Mouse (Mus musculus) MEL (cell line): ENCODE data around the gene Mapkbp1. TPM values are rescaled to one million over a fixed set of nuclear protein-coding genes. Genes with fewer than 3 reads are reported as not detected.

ENCODE experiments used
- DNase-seq: peaks from one replicate; pipeline ENCODE4 v3.0.0; 2011; ENCODE audit warnings: low read depth, low spot score
- H3K27ac ChIP-seq: 2 replicates; pipeline ENCODE4 v1.5.1; 2012; ENCODE audit warnings: low read depth, mild to moderate bottlenecking, control low read depth, low read length, moderate library complexity; ENCODE audit not compliant: control insufficient read depth
- H3K27me3 ChIP-seq, 2 experiments: fragments of 150-350 bp in 1 of 2; sonication (generic) in 1 of 2; 2 replicates each; pipeline ENCODE4 v1.6.1; 2012; ENCODE audit warnings: low read length in 2 of 2, mild to moderate bottlenecking in 2 of 2, improper control_type of control experiment in 1 of 2, moderate library complexity in 1 of 2; ENCODE audit not compliant: insufficient read depth in 2 of 2, control insufficient read depth in 1 of 2
- H3K36me3 ChIP-seq, 2 experiments: 2 replicates each; pipeline ENCODE4 v1.6.1; 2012 to 2014; ENCODE audit warnings: low read length in 2 of 2, improper control_type of control experiment in 1 of 2, inconsistent platforms in 1 of 2, mild to moderate bottlenecking in 1 of 2; ENCODE audit not compliant: insufficient read depth in 2 of 2, control insufficient read depth in 1 of 2
- H3K4me1 ChIP-seq, 2 experiments: fragments of 150-350 bp in 1 of 2; sonication (generic) in 1 of 2; 2 replicates each; pipeline ENCODE4 v1.6.1; 2012; ENCODE audit warnings: low read length in 2 of 2, improper control_type of control experiment in 1 of 2, mild to moderate bottlenecking in 1 of 2; ENCODE audit not compliant: insufficient read depth in 2 of 2, control insufficient read depth in 1 of 2
- H3K4me3 ChIP-seq, 2 experiments: fragments of 150-350 bp in 1 of 2; sonication (generic) in 1 of 2; 2 replicates each; pipeline ENCODE4 v1.5.1; 2012; ENCODE audit warnings: low read depth in 2 of 2, low read length in 2 of 2, mild to moderate bottlenecking in 2 of 2, moderate library complexity in 2 of 2, control low read depth in 1 of 2, improper control_type of control experiment in 1 of 2; ENCODE audit not compliant: control insufficient read depth in 1 of 2, insufficient read depth in 1 of 2
- H3K79me2 ChIP-seq: 2 replicates; pipeline ENCODE4 v1.6.1; 2012; ENCODE audit warnings: mild to moderate bottlenecking, low read length, moderate library complexity; ENCODE audit not compliant: control insufficient read depth, poor library complexity, insufficient read depth
- H3K9ac ChIP-seq: 2 replicates; pipeline ENCODE4 v1.6.1; 2012; ENCODE audit warnings: low read depth, mild to moderate bottlenecking, control low read depth, low read length, moderate library complexity; ENCODE audit not compliant: control insufficient read depth, poor library complexity, severe bottlenecking
- H3K9me3 ChIP-seq: fragments of 150-350 bp; sonication (generic); replicated peaks from 2 replicates; pipeline ENCODE4 v1.6.1; 2012; ENCODE audit warnings: mild to moderate bottlenecking, low read length, improper control_type of control experiment, moderate library complexity; ENCODE audit not compliant: insufficient read depth
- BHLHE40 ChIP-seq: IDR thresholded peaks from 2 replicates; pipeline ENCODE4 v1.6.1; 2012; ENCODE audit warnings: low read depth, mild to moderate bottlenecking, inconsistent platforms, low read length, improper control_type of control experiment, borderline replicate concordance
- EP300 ChIP-seq, 2 experiments: IDR thresholded peaks; 2 replicates each; pipeline ENCODE4 v1.6.1; 2011; ENCODE audit warnings: improper control_type of control experiment in 2 of 2, low read length in 2 of 2, low read depth in 1 of 2, mild to moderate bottlenecking in 1 of 2
- GABPA ChIP-seq: IDR thresholded peaks from 2 replicates; pipeline ENCODE4 v1.6.1; 2012; ENCODE audit warnings: low read depth, mild to moderate bottlenecking, inconsistent platforms, low read length, improper control_type of control experiment, moderate library complexity
- GATA1 ChIP-seq: IDR thresholded peaks from 2 replicates; pipeline ENCODE4 v1.6.1; 2011; ENCODE audit warnings: low read depth, low read length, improper control_type of control experiment
- JUND ChIP-seq: IDR thresholded peaks from 2 replicates; pipeline ENCODE4 v1.6.1; 2011; ENCODE audit warnings: low read depth, mild to moderate bottlenecking, improper control_type of control experiment, low read length
- MAX ChIP-seq: IDR thresholded peaks from 2 replicates; pipeline ENCODE4 v1.6.1; 2011; ENCODE audit warnings: low read length, improper control_type of control experiment
- MAZ ChIP-seq: IDR thresholded peaks from 2 replicates; pipeline ENCODE4 v1.6.1; 2012; ENCODE audit warnings: low read depth, mild to moderate bottlenecking, inconsistent platforms, low read length, improper control_type of control experiment
- NRF1 ChIP-seq: IDR thresholded peaks from 2 replicates; pipeline ENCODE4 v1.6.1; 2014; ENCODE audit warnings: low read depth, mild to moderate bottlenecking, inconsistent platforms, low read length, improper control_type of control experiment, moderate library complexity; ENCODE audit not compliant: poor library complexity, insufficient read depth, severe bottlenecking
- POLR2A ChIP-seq, 2 experiments: IDR thresholded peaks; 2 replicates each; pipeline ENCODE4 v1.6.1; 2011 to 2012; ENCODE audit warnings: low read length in 2 of 2, mild to moderate bottlenecking in 2 of 2, control low read depth in 1 of 2, improper control_type of control experiment in 1 of 2, low read depth in 1 of 2, moderate library complexity in 1 of 2; ENCODE audit not compliant: control insufficient read depth in 1 of 2, insufficient read depth in 1 of 2, poor library complexity in 1 of 2
- POLR2AphosphoS5 ChIP-seq: IDR thresholded peaks from 2 replicates; pipeline ENCODE4 v1.6.1; 2012; ENCODE audit warnings: low read depth, borderline replicate concordance, mild to moderate bottlenecking, inconsistent platforms, low read length, moderate library complexity, mixed read lengths
- RCOR1 ChIP-seq: IDR thresholded peaks from 2 replicates; pipeline ENCODE4 v1.6.1; 2012; ENCODE audit warnings: low read depth, mild to moderate bottlenecking, inconsistent platforms, low read length, improper control_type of control experiment
- SIN3A ChIP-seq: IDR thresholded peaks from 2 replicates; pipeline ENCODE4 v1.6.1; 2012; ENCODE audit warnings: low read length, improper control_type of control experiment, inconsistent platforms
- TAL1 ChIP-seq: IDR thresholded peaks from 2 replicates; pipeline ENCODE4 v1.6.1; 2012; ENCODE audit warnings: mild to moderate bottlenecking, inconsistent platforms, low read length, moderate library complexity, mixed read lengths
- ZKSCAN1 ChIP-seq: IDR thresholded peaks from 2 replicates; pipeline ENCODE4 v1.6.1; 2012; ENCODE audit warnings: low read depth, mild to moderate bottlenecking, inconsistent platforms, low read length, improper control_type of control experiment, moderate library complexity
- polyA plus RNA-seq, 2 experiments: library from polyadenylated mRNA; stranded (reverse) in 1 of 2; unstranded in 1 of 2; fragments of >175 nt in 1 of 2; fragments of >200 nt in 1 of 2; gene quantifications; 2 replicates each; pipeline versions ENCODE4 v1.2.1 to v1.2.4; 2012; ENCODE audit warnings: low replicate concordance in 2 of 2, low read depth in 1 of 2; ENCODE audit not compliant: insufficient read length in 2 of 2, insufficient read depth in 1 of 2, missing spikeins in 1 of 2
- total RNA-seq: library from RNA; depleted of rRNA; stranded (reverse); fragments of 300-350 nt; gene quantifications from 2 replicates; pipeline ENCODE4 v1.2.3, GENCODE M21; 2012

The Mapkbp1 gene
- total and polyA plus RNA-seq, 3 experiments = 2.5 to 4.9 TPM; not detected in 1

DNA sequence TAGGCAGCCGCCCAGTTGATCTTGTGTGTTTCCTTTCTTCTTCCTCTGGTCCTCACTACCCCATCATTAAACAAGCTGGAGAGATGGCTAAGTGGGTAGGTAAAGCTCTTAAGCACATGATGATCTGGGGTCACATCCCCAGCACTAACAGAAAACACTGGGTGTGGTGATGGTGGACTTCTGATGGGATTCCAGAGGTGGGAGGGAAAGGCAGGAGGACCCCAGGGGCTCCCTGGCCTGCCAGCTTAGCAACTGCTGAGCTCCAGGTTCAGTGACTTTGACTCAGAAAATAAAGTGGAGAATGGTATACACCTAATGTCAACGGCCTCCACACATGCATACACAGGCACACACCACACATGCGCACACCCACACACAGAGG is 55.4 kb downstream of the Mapkbp1 start:
- Histone ChIP-seq H3K4me3 (peak overlapping the region; percentile 73 to 92), H3K27ac (peak overlapping the region; percentile 53), H3K27me3 (no peaks in the 10 kb centered on the region), H3K9me3 (no peaks in the 10 kb centered on the region), H3K4me1 (peaks cover 0 to 12% of the 10 kb centered on the region in 2 experiments; a peak in 2 of 4 replicates), H3K79me2 (no peaks in the 10 kb centered on the region; the same call in 1 of the 2 replicates), H3K36me3 (peaks cover 0 to 3% of the 10 kb centered on the region in 2 experiments; a peak in 1 of 4 replicates), H3K9ac (peak overlapping the region; percentile 78)
- 0 out of 2 replicates have a peak, but pooled peaks have one; percentile 31 for TF ChIP-seq SIN3A
- TF ChIP-seq GABPA = no peak
- no peak for TF ChIP-seq TAL1
- TF ChIP-seq NRF1 = peak; percentile 47; the same call in 1 of the 2 replicates
- no peak for TF ChIP-seq POLR2AphosphoS5
- peak; percentile 10; the same call in 1 of the 2 replicates for TF ChIP-seq MAX
- DNase-seq = peak; percentile 46

DNA sequence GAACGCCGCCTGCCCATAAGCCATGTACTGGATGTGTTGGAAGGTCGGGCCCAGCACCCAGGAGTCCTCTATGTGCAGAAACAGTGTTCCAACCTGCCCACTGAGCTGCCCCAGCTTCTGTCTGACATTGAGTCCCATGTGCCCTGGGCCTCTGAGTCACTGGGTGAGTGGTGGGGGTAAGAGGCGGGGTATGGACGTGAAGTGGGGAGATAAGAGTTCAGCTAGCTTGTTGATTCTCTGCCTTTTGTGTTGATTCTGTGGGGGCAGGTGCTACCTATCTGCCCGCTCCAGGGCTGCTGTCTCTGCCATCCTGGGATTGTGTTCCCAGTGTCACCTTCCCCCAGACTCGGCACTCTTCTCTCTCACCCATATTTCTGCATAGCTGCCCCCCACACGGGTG is 57.9 kb downstream of the Mapkbp1 start:
- Histone ChIP-seq H3K4me3 (no peak overlapping the region), H3K36me3 (peaks cover 0 to 3% of the 10 kb centered on the region in 2 experiments; a peak in 1 of 4 replicates), H3K79me2 (no peaks in the 10 kb centered on the region; the same call in 1 of the 2 replicates), H3K27me3 (no peaks in the 10 kb centered on the region), H3K27ac (no peak overlapping the region), H3K9me3 (no peaks in the 10 kb centered on the region), H3K9ac (no peak overlapping the region), H3K4me1 (peaks cover 0 to 12% of the 10 kb centered on the region in 2 experiments; a peak in 2 of 4 replicates)
- DNase-seq = no peak
- TF ChIP-seq BHLHE40 (no peak), POLR2A (IDR thresholded peaks at IDR 0.05; ENCODE audit: control insufficient read depth in 1 of 2, insufficient read depth in 1 of 2, low read depth in 1 of 2, low read length in 2 of 2, poor library complexity in 1 of 2) (no peak), MAZ (no peak), EP300 (IDR thresholded peaks at IDR 0.05; ENCODE audit: low read depth in 1 of 2, low read length in 2 of 2) (no peak), RCOR1 (no peak), GATA1 (no peak), JUND (no peak)

DNA sequence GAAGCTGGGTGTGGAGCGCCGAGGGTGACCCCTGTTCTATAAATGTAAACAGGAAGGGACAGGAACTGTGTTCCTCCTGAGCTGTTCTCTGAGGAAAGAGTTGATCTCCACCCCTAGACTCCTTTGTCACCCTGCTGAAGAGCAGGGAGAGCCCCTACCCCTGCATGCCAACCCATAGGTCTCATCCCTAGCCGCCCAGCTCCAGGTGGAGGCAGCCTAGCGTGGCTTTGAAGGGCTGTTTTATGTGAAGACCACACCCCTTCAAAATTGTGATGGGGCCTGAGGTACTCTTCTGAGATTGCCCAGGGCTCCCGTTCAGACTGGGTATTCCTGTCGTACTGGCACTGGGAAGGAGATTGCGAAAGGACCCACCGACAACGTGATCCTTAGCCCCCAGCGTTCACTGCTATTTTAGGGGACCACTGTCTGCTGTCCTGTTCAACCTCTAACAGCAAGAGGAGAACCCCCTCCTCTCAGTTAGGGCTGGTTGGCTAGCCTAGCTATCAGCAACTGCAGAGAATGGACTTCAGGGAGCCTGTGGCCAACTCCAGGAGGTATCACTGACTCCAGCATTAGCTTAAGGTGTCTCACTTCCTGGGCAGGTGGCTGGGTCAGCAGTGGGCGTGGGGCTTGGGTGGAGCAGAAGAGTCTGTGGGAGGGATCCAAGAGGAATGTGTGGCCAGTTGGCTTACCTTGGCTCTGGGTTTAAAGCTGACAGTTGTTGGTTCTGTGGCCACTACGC is 60.4 kb downstream of the Mapkbp1 start, which contains the start of gene Pla2g4b:
TSS of gene Pla2g4b (plus strand) at position 692 of the 742 bp plus-strand sequence.
- Histone ChIP-seq H3K4me1 (peaks cover 0 to 5% of the 10 kb centered on the region in 2 experiments; a peak in 1 of 4 replicates), H3K36me3 (no peaks in the 10 kb centered on the region)

More for the DNA sequence above, 60.4 kb downstream of the Mapkbp1 start, which contains the start of gene Pla2g4b:
- Histone ChIP-seq H3K4me3 (no peak within 1 kb of the TSS), H3K9ac (no peak within 1 kb of the TSS), H3K27me3 (no peaks in the 10 kb centered on the region), H3K79me2 (no peaks in the 10 kb centered on the region), H3K9me3 (no peaks in the 10 kb centered on the region), H3K27ac (no peak within 1 kb of the TSS)
- no peak for DNase-seq
- TF ChIP-seq ZKSCAN1 = no peak
